Mouse (Mus musculus) MEL (cell line): ENCODE measurements around the gene Lyrm7. TPM values are rescaled to one million over a fixed set of nuclear protein-coding genes. Genes with fewer than 3 reads are reported as not detected.

Experiments
- DNase-seq: peaks from one replicate; pipeline ENCODE4 v3.0.0; 2011; ENCODE audit warnings: low read depth, low spot score
- H3K27ac ChIP-seq: 2 replicates; pipeline ENCODE4 v1.5.1; 2012; ENCODE audit warnings: low read depth, mild to moderate bottlenecking, control low read depth, low read length, moderate library complexity; ENCODE audit not compliant: control insufficient read depth
- H3K27me3 ChIP-seq, 2 experiments: fragments of 150-350 bp in 1 of 2; sonication (generic) in 1 of 2; 2 replicates each; pipeline ENCODE4 v1.6.1; 2012; ENCODE audit warnings: low read length in 2 of 2, mild to moderate bottlenecking in 2 of 2, improper control_type of control experiment in 1 of 2, moderate library complexity in 1 of 2; ENCODE audit not compliant: insufficient read depth in 2 of 2, control insufficient read depth in 1 of 2
- H3K36me3 ChIP-seq, 2 experiments: 2 replicates each; pipeline ENCODE4 v1.6.1; 2012 to 2014; ENCODE audit warnings: low read length in 2 of 2, improper control_type of control experiment in 1 of 2, inconsistent platforms in 1 of 2, mild to moderate bottlenecking in 1 of 2; ENCODE audit not compliant: insufficient read depth in 2 of 2, control insufficient read depth in 1 of 2
- H3K4me1 ChIP-seq, 2 experiments: fragments of 150-350 bp in 1 of 2; sonication (generic) in 1 of 2; 2 replicates each; pipeline ENCODE4 v1.6.1; 2012; ENCODE audit warnings: low read length in 2 of 2, improper control_type of control experiment in 1 of 2, mild to moderate bottlenecking in 1 of 2; ENCODE audit not compliant: insufficient read depth in 2 of 2, control insufficient read depth in 1 of 2
- H3K4me3 ChIP-seq, 2 experiments: fragments of 150-350 bp in 1 of 2; sonication (generic) in 1 of 2; 2 replicates each; pipeline ENCODE4 v1.5.1; 2012; ENCODE audit warnings: low read depth in 2 of 2, low read length in 2 of 2, mild to moderate bottlenecking in 2 of 2, moderate library complexity in 2 of 2, control low read depth in 1 of 2, improper control_type of control experiment in 1 of 2; ENCODE audit not compliant: control insufficient read depth in 1 of 2, insufficient read depth in 1 of 2
- H3K79me2 ChIP-seq: 2 replicates; pipeline ENCODE4 v1.6.1; 2012; ENCODE audit warnings: mild to moderate bottlenecking, low read length, moderate library complexity; ENCODE audit not compliant: control insufficient read depth, poor library complexity, insufficient read depth
- H3K9ac ChIP-seq: 2 replicates; pipeline ENCODE4 v1.6.1; 2012; ENCODE audit warnings: low read depth, mild to moderate bottlenecking, control low read depth, low read length, moderate library complexity; ENCODE audit not compliant: control insufficient read depth, poor library complexity, severe bottlenecking
- H3K9me3 ChIP-seq: fragments of 150-350 bp; sonication (generic); replicated peaks from 2 replicates; pipeline ENCODE4 v1.6.1; 2012; ENCODE audit warnings: mild to moderate bottlenecking, low read length, improper control_type of control experiment, moderate library complexity; ENCODE audit not compliant: insufficient read depth
- BHLHE40 ChIP-seq: IDR thresholded peaks from 2 replicates; pipeline ENCODE4 v1.6.1; 2012; ENCODE audit warnings: low read depth, mild to moderate bottlenecking, inconsistent platforms, low read length, improper control_type of control experiment, borderline replicate concordance
- CHD1 ChIP-seq: IDR thresholded peaks from 2 replicates; pipeline ENCODE4 v1.6.1; 2012; ENCODE audit warnings: low read depth, mild to moderate bottlenecking, inconsistent platforms, low read length, improper control_type of control experiment
- CHD2 ChIP-seq: IDR thresholded peaks from 2 replicates; pipeline ENCODE4 v1.6.1; 2011; ENCODE audit warnings: low read length, improper control_type of control experiment
- E2F4 ChIP-seq: IDR thresholded peaks from 2 replicates; pipeline ENCODE4 v1.6.1; 2011; ENCODE audit warnings: low read depth, low read length, improper control_type of control experiment, borderline replicate concordance
- ELF1 ChIP-seq: IDR thresholded peaks from 2 replicates; pipeline ENCODE4 v1.6.1; 2014; ENCODE audit warnings: low read depth, mild to moderate bottlenecking, inconsistent platforms, low read length, improper control_type of control experiment, moderate library complexity
- EP300 ChIP-seq, 2 experiments: IDR thresholded peaks; 2 replicates each; pipeline ENCODE4 v1.6.1; 2011; ENCODE audit warnings: improper control_type of control experiment in 2 of 2, low read length in 2 of 2, low read depth in 1 of 2, mild to moderate bottlenecking in 1 of 2
- ETS1 ChIP-seq: IDR thresholded peaks from 2 replicates; pipeline ENCODE4 v1.6.1; 2012; ENCODE audit warnings: low read depth, mild to moderate bottlenecking, inconsistent platforms, low read length, improper control_type of control experiment, moderate library complexity
- GATA1 ChIP-seq: IDR thresholded peaks from 2 replicates; pipeline ENCODE4 v1.6.1; 2011; ENCODE audit warnings: low read depth, low read length, improper control_type of control experiment
- MAZ ChIP-seq: IDR thresholded peaks from 2 replicates; pipeline ENCODE4 v1.6.1; 2012; ENCODE audit warnings: low read depth, mild to moderate bottlenecking, inconsistent platforms, low read length, improper control_type of control experiment
- MXI1 ChIP-seq: IDR thresholded peaks from 2 replicates; pipeline ENCODE4 v1.6.1; 2011; ENCODE audit warnings: mild to moderate bottlenecking, low read depth, low read length, improper control_type of control experiment
- MYB ChIP-seq: IDR thresholded peaks from 2 replicates; pipeline ENCODE4 v1.6.1; 2011; ENCODE audit warnings: mild to moderate bottlenecking, low read depth, low read length, improper control_type of control experiment
- MYC ChIP-seq: IDR thresholded peaks from 2 replicates; pipeline ENCODE4 v1.6.1; 2011; ENCODE audit warnings: low read depth, mild to moderate bottlenecking, low read length, improper control_type of control experiment, moderate library complexity
- POLR2AphosphoS2 ChIP-seq: IDR thresholded peaks from 2 replicates; pipeline ENCODE4 v1.6.1; 2011; ENCODE audit warnings: low read length, improper control_type of control experiment
- RAD21 ChIP-seq: IDR thresholded peaks from 2 replicates; pipeline ENCODE4 v1.6.1; 2011; ENCODE audit warnings: mild to moderate bottlenecking, low read depth, low read length, improper control_type of control experiment
- RCOR1 ChIP-seq: IDR thresholded peaks from 2 replicates; pipeline ENCODE4 v1.6.1; 2012; ENCODE audit warnings: low read depth, mild to moderate bottlenecking, inconsistent platforms, low read length, improper control_type of control experiment
- SIN3A ChIP-seq: IDR thresholded peaks from 2 replicates; pipeline ENCODE4 v1.6.1; 2012; ENCODE audit warnings: low read length, improper control_type of control experiment, inconsistent platforms
- TAL1 ChIP-seq: IDR thresholded peaks from 2 replicates; pipeline ENCODE4 v1.6.1; 2012; ENCODE audit warnings: mild to moderate bottlenecking, inconsistent platforms, low read length, moderate library complexity, mixed read lengths
- TBP ChIP-seq: IDR thresholded peaks from 2 replicates; pipeline ENCODE4 v1.8.0; 2011; ENCODE audit warnings: low read depth, low read length, improper control_type of control experiment
- USF1 ChIP-seq: IDR thresholded peaks from 2 replicates; pipeline ENCODE4 v1.6.1; 2014; ENCODE audit warnings: low read depth, mild to moderate bottlenecking, inconsistent platforms, low read length, improper control_type of control experiment, moderate library complexity
- ZC3H11A ChIP-seq: IDR thresholded peaks from 2 replicates; pipeline ENCODE4 v1.6.1; 2012; ENCODE audit warnings: low read depth, mild to moderate bottlenecking, inconsistent platforms, low read length, improper control_type of control experiment
- ZKSCAN1 ChIP-seq: IDR thresholded peaks from 2 replicates; pipeline ENCODE4 v1.6.1; 2012; ENCODE audit warnings: low read depth, mild to moderate bottlenecking, inconsistent platforms, low read length, improper control_type of control experiment, moderate library complexity
- ZMIZ1 ChIP-seq: IDR thresholded peaks from 2 replicates; pipeline ENCODE4 v1.6.1; 2012; ENCODE audit warnings: low read depth, mild to moderate bottlenecking, inconsistent platforms, low read length, improper control_type of control experiment, moderate library complexity
- ZNF384 ChIP-seq: IDR thresholded peaks from 2 replicates; pipeline ENCODE4 v1.6.1; 2012; ENCODE audit warnings: low read depth, mild to moderate bottlenecking, inconsistent platforms, low read length, improper control_type of control experiment
- polyA plus RNA-seq, 2 experiments: library from polyadenylated mRNA; stranded (reverse) in 1 of 2; unstranded in 1 of 2; fragments of >175 nt in 1 of 2; fragments of >200 nt in 1 of 2; gene quantifications; 2 replicates each; pipeline versions ENCODE4 v1.2.1 to v1.2.4; 2012; ENCODE audit warnings: low replicate concordance in 2 of 2, low read depth in 1 of 2; ENCODE audit not compliant: insufficient read length in 2 of 2, insufficient read depth in 1 of 2, missing spikeins in 1 of 2
- total RNA-seq: library from RNA; depleted of rRNA; stranded (reverse); fragments of 300-350 nt; gene quantifications from 2 replicates; pipeline ENCODE4 v1.2.3, GENCODE M21; 2012

Gene Lyrm7
- total and polyA plus RNA-seq, 3 experiments: 12.3 to 188 (median 20.9) TPM

DNA sequence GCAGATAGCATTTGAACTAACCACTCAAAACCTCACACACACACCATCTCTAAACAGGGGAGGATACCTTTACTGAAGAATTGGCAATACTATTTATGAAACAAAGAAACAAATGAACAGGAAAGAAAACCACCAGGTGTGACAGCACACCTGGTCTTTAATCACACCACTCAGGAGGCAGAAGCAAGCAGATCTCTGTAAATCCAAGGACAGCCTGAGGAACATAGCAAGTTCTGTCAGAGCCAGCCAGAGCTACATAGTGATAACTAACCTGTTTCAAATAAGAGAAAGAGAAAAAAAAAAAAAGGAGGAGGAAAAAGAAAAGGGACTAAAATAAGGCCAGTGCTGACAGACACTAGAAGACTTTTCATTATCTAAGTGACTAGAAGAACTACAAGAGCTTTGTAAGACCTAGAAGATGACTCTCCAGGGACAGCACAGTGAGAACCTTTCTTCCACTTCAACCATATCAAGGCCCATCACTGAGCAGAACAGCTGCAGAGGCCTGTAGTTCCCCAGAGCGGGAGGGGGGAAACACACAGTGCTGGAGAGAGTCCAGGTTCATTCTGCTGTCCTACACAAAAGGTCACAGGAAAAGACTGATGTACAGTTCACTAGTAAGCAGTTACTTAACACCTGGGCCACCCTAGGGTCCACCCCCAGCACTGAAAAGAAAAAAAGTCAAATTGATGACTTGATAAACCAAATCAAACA lies 82.4 kb downstream of the Lyrm7 start:
- no peaks in the 10 kb centered on the region for H3K27me3 ChIP-seq
- DNase-seq: peak; percentile 71
- H3K27ac ChIP-seq: peak overlapping the region; percentile 96
- no peak overlapping the region for H3K4me3 ChIP-seq
- no peaks in the 10 kb centered on the region for H3K9me3 ChIP-seq
- no peak overlapping the region for H3K9ac ChIP-seq
- H3K4me1 ChIP-seq: peaks cover 39 to 44% of the 10 kb centered on the region in 2 experiments
- H3K79me2 ChIP-seq: peaks cover 16% of the 10 kb centered on the region
- TF ChIP-seq GATA1 (no peak), MYB (no peak), ETS1 (peak; percentile 52; the same call in 1 of the 2 replicates), RCOR1 (no peak), MYC (no peak), SIN3A (0 out of 2 replicates have a peak, but pooled peaks have one; percentile 2), EP300 (IDR thresholded peaks at IDR 0.05; ENCODE audit: low read depth in 1 of 2, low read length in 2 of 2) (peak in 1 of 2 experiments; percentile 32; a peak in 1 of 4 replicates), ZC3H11A (no peak), TBP (no peak), MXI1 (0 out of 2 replicates have a peak, but pooled peaks have one; percentile 17), POLR2AphosphoS2 (no peak), E2F4 (no peak), BHLHE40 (no peak), CHD1 (peak; percentile 75; the same call in 1 of the 2 replicates), CHD2 (no peak), RAD21 (no peak), TAL1 (no peak), ZKSCAN1 (no peak), MAZ (peak; percentile 75; the same call in 1 of the 2 replicates), ZNF384 (peak; percentile 51), USF1 (no peak), ELF1 (0 out of 2 replicates have a peak, but pooled peaks have one; percentile 1), ZMIZ1 (no peak)
- peaks cover 0 to 66% of the 10 kb centered on the region in 2 experiments; a peak in 2 of 4 replicates for H3K36me3 ChIP-seq
